Mouse (Mus musculus) erythroid progenitor cell, adult 5-6 weeks (primary cell): ENCODE measurements around the gene Pkm. TPM values are rescaled to one million over a fixed set of nuclear protein-coding genes. Genes with fewer than 3 reads are reported as not detected.

Experiments used
- ATAC-seq: replicated peaks from 2 replicates; pipeline ENCODE4 v1.8.0; 2016; ENCODE audit warnings: moderate number of reproducible peaks, mild to moderate bottlenecking, moderate TSS enrichment, inconsistent platforms; ENCODE audit not compliant: poor library complexity, low FRiP score, severe bottlenecking
- total RNA-seq, 2 experiments: library from RNA; stranded (forward) in 1 of 2; stranded (reverse) in 1 of 2; fragments of 150-400 nt in 1 of 2; fragments of 186-747, 209-891 nt in 1 of 2; gene quantifications; 2 replicates each; pipeline versions ENCODE4 v1.2.3 to v1.2.4; 2015 to 2017; ENCODE audit warnings: low replicate concordance in 2 of 2

The Pkm gene
- total RNA-seq, 2 experiments from 2014 or later: 26.4 to 81.4 TPM

DNA sequence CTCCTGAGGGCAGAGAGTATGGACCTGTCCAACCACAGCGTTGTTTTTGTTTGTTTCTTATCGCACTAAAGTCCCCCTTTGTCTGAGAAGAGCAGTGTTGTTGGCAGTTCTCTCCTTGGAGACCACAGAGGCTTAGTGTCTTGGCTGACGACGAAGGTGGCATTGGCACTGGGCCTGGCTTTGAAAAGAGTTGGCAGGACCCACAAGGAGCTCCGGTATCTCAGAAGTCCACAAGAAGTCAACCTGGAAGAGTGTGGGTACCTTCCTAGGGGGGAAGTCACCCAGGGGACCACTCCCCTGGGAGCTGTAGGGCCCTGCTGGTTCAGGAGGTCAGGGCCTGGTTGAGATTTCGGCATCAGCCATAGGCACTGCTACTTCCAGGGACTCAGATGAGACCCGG lies 44.9 kb downstream of the Pkm start:
- ATAC-seq: no peak

DNA sequence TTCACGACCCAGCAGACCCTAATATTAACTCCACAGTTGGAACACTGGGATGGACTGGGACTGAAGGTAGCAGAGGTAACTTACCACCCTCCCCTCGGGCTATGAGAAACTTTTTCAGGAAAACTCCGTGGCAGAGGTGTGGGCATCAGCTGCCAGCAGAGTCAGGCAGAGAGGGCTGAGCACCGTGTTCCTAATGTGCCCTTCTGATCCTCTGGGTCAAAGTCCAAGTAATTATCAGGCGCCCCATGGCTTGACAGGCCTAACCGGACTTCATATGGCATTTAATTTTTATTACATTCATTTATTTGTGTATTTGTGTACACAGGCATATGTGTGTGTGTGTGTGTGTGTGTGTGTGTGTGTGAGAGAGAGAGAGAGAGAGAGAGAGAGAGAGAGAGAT lies 46.9 kb downstream of the Pkm start:
- ATAC-seq: no peak

DNA sequence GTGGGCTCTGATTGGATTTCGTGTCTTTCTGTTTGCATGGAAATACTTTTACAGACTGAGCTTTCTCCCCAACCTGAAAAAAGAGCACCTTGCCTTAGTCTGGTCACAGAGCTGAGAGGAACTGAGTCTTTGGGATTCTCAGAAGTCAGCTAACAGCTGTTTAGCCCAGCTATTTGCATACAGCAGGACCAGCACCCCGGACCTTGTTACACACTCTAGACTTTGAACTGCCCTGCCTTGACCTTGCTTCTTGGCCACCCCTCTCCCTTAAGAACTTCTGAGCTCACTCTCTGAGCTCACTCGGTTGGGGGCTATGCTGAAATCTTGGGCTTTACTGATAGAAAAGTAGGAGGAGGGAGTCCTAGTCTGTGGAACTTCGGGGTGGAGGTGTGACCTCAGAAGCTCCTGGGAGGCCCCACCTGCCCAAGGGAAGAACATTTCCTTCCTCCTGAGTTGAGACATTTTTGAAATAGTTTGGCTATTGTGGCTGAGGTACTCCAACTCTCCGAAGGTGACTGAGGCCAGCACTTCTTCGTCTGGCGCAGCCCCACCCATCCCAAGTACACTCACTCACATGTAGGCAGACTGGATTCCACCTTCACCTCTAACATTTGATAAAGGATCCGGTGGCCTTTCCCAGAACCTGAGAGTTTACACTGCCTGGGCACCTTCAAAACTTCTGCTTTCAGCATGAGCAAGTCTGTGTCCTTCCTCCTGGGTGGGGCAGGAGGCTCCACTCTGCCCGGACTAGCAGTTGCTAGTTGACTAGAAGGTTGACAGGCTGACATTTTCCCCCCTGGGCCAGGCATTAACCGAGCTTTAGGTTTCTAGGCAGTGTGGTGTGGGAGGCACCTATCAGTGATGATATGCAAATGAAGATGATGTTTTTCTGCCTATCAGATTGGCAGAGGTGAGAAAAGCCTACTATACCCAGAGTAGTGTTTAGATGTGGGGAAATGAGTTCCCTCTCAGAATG lies 51.0 kb downstream of the Pkm start:
- ATAC-seq: no peak

DNA sequence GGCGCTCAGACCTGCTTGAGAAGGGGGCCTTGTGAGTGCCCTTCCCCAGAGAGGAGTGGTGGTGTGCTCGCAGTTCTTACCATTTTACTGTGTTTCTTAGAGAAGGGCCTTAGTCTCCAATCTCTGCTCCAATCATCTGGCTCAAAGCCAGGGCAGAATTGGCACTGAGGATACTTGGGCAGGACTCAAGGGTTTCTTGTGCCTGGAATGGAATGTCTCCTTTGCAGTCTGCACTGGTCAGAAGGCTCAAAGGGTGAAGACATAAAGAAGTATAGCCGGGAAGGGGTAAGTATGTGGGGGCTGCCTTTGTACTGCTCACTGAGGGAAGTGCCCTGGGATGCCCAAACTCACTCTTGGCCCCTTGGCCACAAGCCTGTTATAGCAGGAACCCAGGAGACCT lies 53.1 kb downstream of the Pkm start:
- ATAC-seq: no peak

DNA sequence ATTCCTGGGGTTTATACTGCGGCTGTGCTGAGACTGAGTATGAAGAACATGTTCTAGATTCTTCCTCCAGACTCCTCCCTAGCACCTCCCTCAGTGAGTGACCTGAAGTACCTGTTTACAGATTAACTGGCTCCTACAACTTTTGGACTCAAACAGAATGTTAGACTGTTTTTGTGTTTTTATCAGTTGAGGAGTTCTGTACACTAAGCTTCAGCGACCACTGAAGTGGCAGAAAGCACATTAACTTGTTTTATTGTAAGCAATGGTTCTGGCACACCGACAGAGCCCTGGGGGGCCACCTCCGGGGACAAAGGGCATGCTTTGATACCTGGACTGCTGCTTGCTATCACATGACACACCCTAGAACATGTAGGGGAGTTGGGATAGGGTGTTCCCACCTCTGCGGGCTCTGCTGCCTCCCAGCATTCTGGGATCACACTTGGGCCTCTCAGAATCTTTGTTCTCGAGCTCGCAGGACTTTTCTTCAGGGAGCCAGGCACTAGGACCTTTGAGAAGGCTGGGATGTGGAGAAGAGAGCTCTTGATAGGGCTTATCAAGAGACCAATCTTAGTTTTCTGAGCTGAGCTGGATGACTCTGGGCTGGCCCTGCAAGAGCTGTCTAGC lies 60.2 kb downstream of the Pkm start:
- no peak for ATAC-seq

DNA sequence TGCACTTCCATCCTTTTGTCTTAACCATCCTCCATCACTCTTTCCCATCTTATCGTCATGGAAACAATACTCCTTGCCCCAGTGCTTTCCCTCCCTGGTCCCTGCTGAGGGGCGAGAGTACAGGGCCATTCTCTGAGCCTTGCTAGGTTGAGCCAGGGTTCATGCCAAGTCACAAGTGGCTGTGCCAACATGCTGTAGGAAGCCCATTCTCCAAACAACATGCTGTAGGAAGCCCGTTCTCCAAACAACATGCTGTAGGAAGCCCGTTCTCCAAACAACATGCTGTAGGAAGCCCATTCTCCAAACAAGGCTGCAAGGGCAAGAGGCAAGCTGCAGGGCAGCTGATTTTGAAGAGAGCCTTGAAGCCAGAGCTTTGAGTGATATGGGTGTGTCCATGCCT lies 62.1 kb downstream of the Pkm start:
- ATAC-seq: no peak

DNA sequence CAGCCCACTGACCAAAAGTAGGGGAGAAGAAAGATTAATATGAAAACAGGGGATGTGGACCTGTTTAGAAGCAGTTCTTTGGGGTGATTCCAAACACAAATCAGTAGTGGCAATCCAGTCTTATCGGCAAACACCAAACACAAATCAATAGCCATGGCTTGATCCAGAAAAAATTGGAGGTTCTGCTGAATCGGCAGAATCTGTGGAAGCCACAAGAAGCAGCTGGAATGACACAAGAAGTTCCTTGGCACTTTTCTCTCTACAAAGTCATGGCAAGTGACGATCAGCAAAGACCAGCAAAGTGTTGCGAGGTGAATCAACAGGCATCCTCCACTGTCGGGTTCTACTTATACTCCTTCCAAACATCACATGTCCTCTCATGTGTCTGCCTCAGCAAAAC lies 65.0 kb downstream of the Pkm start:
- ATAC-seq: no peak

DNA sequence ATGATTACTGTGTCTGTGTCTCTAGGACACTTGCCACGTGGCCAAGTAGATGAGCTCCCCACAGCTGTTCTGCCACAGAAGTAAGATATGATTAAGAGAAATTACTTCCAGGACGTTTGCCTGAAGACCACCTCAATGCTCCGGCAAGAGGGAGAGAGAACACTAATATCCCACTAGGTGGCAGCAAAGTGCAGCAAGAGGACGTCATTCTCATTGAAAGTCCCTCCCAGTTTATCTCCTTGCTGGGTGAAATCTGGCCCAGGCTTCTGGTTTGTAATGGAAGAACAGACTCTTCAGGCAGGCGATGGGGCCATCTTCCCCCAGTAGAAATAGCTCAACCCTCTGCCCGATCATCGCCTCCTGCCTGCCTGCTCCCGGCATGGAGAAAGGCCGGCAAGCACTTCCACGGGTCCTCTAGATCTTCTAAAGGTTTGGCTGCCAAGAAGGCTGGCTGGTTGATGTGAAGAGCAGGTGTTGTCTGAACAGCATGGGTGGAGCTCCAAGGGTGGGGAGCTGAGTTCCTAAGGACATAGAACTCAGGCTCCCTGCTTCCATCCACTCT lies 67.0 kb downstream of the Pkm start:
- ATAC-seq: peak; percentile 76

DNA sequence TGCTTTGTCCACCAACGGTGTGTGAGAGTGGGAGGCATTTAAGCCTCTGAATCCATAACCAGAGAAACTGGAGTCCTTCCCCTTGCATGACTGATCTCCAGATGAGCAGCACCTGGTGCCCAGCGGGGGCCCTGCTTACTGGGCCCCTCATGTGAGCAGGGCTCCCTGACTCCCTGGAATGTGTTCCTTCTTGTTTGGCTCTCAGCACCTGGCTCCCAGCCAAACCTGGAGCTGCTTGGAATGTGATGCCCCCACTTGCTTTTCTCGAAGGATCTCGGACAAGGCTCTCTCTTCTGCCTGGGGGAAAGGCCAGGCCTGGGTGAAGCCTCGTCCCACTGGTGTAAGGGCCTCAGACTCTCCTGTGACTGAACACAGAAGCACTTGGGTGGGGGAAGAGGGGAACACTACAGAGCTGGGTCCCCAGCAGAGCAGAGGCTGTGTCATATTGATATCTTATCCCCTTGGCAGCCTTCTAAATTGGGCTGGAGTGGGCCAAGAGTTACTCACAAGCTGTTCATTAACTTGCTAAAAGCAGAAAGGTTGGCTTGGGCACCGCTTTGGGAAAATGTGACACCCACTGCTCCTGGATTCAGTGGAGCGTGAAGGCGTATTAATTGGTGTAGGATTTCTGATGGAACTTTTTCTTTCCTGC lies 67.7 kb downstream of the Pkm start:
- no peak for ATAC-seq

DNA sequence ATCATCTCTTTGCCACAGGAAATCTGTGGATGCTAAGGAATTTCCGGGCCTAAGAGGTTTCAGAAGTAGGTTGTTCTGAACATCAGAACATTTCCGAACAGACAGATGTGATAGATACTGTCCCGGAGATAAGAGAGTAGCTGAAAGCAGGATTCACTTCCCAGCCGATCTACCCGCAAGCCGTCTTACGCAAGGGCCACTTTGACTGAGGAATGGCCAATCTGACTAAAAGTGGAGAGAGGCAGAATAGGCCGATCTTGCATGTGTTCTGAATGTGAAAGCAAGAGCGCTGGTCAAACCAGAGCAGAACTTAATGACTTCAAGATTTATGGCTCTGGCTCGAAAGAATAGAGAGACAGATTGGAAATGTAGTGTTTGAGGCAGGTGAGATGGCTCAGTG lies 69.3 kb downstream of the Pkm start:
- no peak for ATAC-seq

DNA sequence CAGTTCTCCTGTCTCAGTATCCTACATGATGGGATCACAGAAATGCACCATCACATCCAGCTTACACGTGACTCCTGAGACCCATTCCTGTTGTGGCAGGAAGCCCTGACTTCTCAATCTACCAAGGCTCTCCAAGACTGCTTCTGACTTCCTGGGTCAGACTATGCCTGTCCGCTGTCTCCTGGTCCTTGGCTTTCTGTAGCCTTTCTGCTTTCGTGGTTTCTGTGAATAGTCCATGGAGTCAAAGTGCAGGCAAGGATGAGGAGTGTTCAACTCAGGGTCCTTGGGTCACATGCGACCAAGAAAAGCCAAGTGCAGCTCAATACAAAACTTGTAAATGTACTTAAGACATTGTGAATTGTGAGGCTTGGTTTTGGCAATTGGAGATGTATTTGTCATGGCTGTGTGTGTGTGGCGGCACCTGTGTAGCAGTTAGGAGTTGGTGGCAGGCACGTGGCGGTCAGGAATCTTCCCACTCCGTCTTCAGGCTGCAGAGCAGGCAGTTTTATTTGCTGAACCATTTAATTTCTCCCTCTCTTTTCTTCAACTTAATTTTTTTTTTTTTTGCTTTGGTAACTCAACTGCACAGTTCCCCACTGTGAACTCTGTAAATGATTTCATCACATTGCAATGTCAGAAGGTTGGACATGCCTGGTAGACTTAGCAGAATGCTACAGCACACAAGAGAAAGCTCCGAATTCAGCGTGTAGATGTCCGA lies 71.6 kb downstream of the Pkm start:
- ATAC-seq: no peak

Other genes starting within 250 kb of the Pkm start
- gene Arih1, start 169.8 kb upstream of the Pkm start, total RNA-seq (2015; ENCODE audit: low replicate concordance): 59.1 and 63.7 TPM in 2 replicates
- 88.5 and 98.1 TPM in 2 replicates for gene Arih1, start 169.8 kb upstream of the Pkm start, total RNA-seq (2017; ENCODE audit: low replicate concordance)
- gene Hexa, start 116.8 kb upstream of the Pkm start, total RNA-seq (2015; ENCODE audit: low replicate concordance): 19.7 and 23.4 TPM in 2 replicates
- 24.5 and 28.0 TPM in 2 replicates for gene Hexa, start 116.8 kb upstream of the Pkm start, total RNA-seq (2017; ENCODE audit: low replicate concordance)
- gene Tmem202, start 116.5 kb upstream of the Pkm start, total RNA-seq (2015; ENCODE audit: low replicate concordance): 3.6 TPM in 1 of 2 replicates, not detected in the other
- not detected in 2 replicates for gene Tmem202, start 116.5 kb upstream of the Pkm start, total RNA-seq (2017; ENCODE audit: low replicate concordance)
- not detected in 2 replicates for gene Celf6, start 78.5 kb upstream of the Pkm start, total RNA-seq (2015; ENCODE audit: low replicate concordance)
- gene Celf6, start 78.5 kb upstream of the Pkm start, total RNA-seq (2017; ENCODE audit: low replicate concordance): not detected in 2 replicates
- gene Parp6, start 39.1 kb upstream of the Pkm start, total RNA-seq (2015; ENCODE audit: low replicate concordance): 15.1 and 18.0 TPM in 2 replicates
- 0.90 and 3.3 TPM in 2 replicates for gene Parp6, start 39.1 kb upstream of the Pkm start, total RNA-seq (2017; ENCODE audit: low replicate concordance)
- not detected in 2 replicates for gene Gramd2, start 23.8 kb downstream of the Pkm start, total RNA-seq (2015; ENCODE audit: low replicate concordance)
- 0.13 TPM in 1 of 2 replicates, not detected in the other for gene Gramd2, start 23.8 kb downstream of the Pkm start, total RNA-seq (2017; ENCODE audit: low replicate concordance)
- 0.36 and 3.8 TPM in 2 replicates for gene Senp8, start 94.3 kb downstream of the Pkm start, total RNA-seq (2015; ENCODE audit: low replicate concordance)
- 0.77 and 5.5 TPM in 2 replicates for gene Senp8, start 94.3 kb downstream of the Pkm start, total RNA-seq (2017; ENCODE audit: low replicate concordance)
- gene Myo9a, start 94.5 kb downstream of the Pkm start, total RNA-seq (2015; ENCODE audit: low replicate concordance): 37.3 and 39.6 TPM in 2 replicates
- 38.5 and 40.3 TPM in 2 replicates for gene Myo9a, start 94.5 kb downstream of the Pkm start, total RNA-seq (2017; ENCODE audit: low replicate concordance)